Mouse (Mus musculus) hindbrain, embryonic 11.5 days (tissue): ENCODE data around the gene Degs2. TPM values are rescaled to one million over a fixed set of nuclear protein-coding genes. Genes with fewer than 3 reads are reported as not detected.
"Not testable (repeated sequence)": the region's sequence is repeated elsewhere in the genome, so short reads cannot be mapped to it uniquely, and the experiment has no call there.

Source experiments
- ATAC-seq: fragments of 200-750 bp; cut with Nextera tagmentation; 2 replicates; pipeline ENCODE4 v1.8.0; 2017; ENCODE audit warnings: mild to moderate bottlenecking, moderate TSS enrichment, moderate library complexity; ENCODE audit not compliant: low FRiP score
- DNase-seq: peaks from one replicate; pipeline ENCODE4 v3.0.0-alpha.2; 2015; ENCODE audit warnings: low spot score
- H3K27ac ChIP-seq: fragments of 300-500 bp; sonication (generic); 2 replicates; pipeline ENCODE4 v1.5.1; 2014; ENCODE audit warnings: mild to moderate bottlenecking, low read depth, low read length
- H3K27me3 ChIP-seq: fragments of 300-500 bp; sonication (generic); 2 replicates; pipeline ENCODE4 v1.6.1; 2014; ENCODE audit warnings: mild to moderate bottlenecking, low read length, moderate library complexity, mixed read lengths; ENCODE audit not compliant: control insufficient read depth, insufficient read depth
- H3K36me3 ChIP-seq: fragments of 300-500 bp; sonication (generic); 2 replicates; pipeline ENCODE4 v1.6.1; 2014; ENCODE audit warnings: mild to moderate bottlenecking, low read length, moderate library complexity, mixed read lengths; ENCODE audit not compliant: control insufficient read depth, insufficient read depth
- H3K4me1 ChIP-seq: fragments of 300-500 bp; sonication (generic); replicated peaks from 2 replicates; pipeline ENCODE4 v1.6.1; 2014; ENCODE audit warnings: low read length, mixed read lengths; ENCODE audit not compliant: control insufficient read depth, insufficient read depth
- H3K4me2 ChIP-seq: fragments of 300-500 bp; sonication (generic); replicated peaks from 2 replicates; pipeline ENCODE4 v1.6.1; 2014; ENCODE audit warnings: mild to moderate bottlenecking, low read depth, low read length
- H3K4me3 ChIP-seq: fragments of 300-500 bp; sonication (generic); 2 replicates; pipeline ENCODE4 v1.5.1; 2014; ENCODE audit warnings: low read depth, low read length
- H3K9ac ChIP-seq: fragments of 300-500 bp; sonication (generic); 2 replicates; pipeline ENCODE4 v1.6.1; 2014; ENCODE audit warnings: low read depth, low read length
- H3K9me3 ChIP-seq: fragments of 300-500 bp; sonication (generic); 2 replicates; pipeline ENCODE4 v1.6.1; 2016; ENCODE audit warnings: low read length; ENCODE audit not compliant: control insufficient read depth
- WGBS: fragments of 180-500 bp; shearing (Covaris S2); extraction: QIAGEN DNeasy Blood & Tissue Kit; methylation state at CpG from one replicate; pipeline ENCODE4 v1.1.7; 2014; 5-methylcytosine and 5-hydroxymethylcytosine counted together
- polyA plus RNA-seq: library from polyadenylated mRNA; unstranded; fragments of >200 nt; fragmentation: Nextera tagmentation; extraction: Ambion mirVana; gene quantifications from 2 replicates; pipeline ENCODE4 v1.2.1, GENCODE M21; 2014

Degs2 gene
- polyA plus RNA-seq, 1 experiment from 2014 or later, result 2.7 TPM

GRCm38 (mm10) chr12:108737838-108738237 lies 35.7 kb upstream of the Degs2 start:
- Histone ChIP-seq H3K27me3 (no peaks in the 10 kb centered on the region), H3K4me2 (no peak overlapping the region), H3K36me3 (no peaks in the 10 kb centered on the region), H3K27ac (no peak overlapping the region), H3K9ac (no peak overlapping the region), H3K4me1 (no peaks in the 10 kb centered on the region), H3K4me3 (no peak overlapping the region), H3K9me3 (no peaks in the 10 kb centered on the region)
- DNase-seq (no peak), ATAC-seq (no peak)
- WGBS, result 92% methylated on average over 7 of the region's 7 CpGs

GRCm38 (mm10) chr12:108734386-108734785 lies 32.3 kb upstream of the Degs2 start:
- H3K4me2 ChIP-seq, result no peak overlapping the region
- 91% methylated on average over 2 of the region's 2 CpGs for WGBS

GRCm38 (mm10) chr12:108723841-108724240 lies 21.7 kb upstream of the Degs2 start:
- Histone ChIP-seq H3K4me3 (no peak overlapping the region), H3K27ac (no peak overlapping the region), H3K4me1 (no peaks in the 10 kb centered on the region), H3K4me2 (no peak overlapping the region), H3K9ac (no peak overlapping the region), H3K36me3 (no peaks in the 10 kb centered on the region), H3K9me3 (no peaks in the 10 kb centered on the region), H3K27me3 (no peaks in the 10 kb centered on the region)
- ATAC-seq (no peak), DNase-seq (no peak)
- 84% methylated on average over 3 of the region's 3 CpGs for WGBS

More at GRCm38 (mm10) chr12:108734386-108734785, 32.3 kb upstream of the Degs2 start:
- Histone ChIP-seq H3K27ac (no peak overlapping the region), H3K4me1 (no peaks in the 10 kb centered on the region), H3K9me3 (no peaks in the 10 kb centered on the region), H3K27me3 (no peaks in the 10 kb centered on the region), H3K36me3 (no peaks in the 10 kb centered on the region), H3K9ac (no peak overlapping the region), H3K4me3 (no peak overlapping the region)
- DNase-seq (no peak), ATAC-seq (no peak)

- no peaks in the 10 kb centered on the region for H3K4me1 ChIP-seq
- ATAC-seq (no peak), DNase-seq (no peak)
- no peak overlapping the region for H3K27ac ChIP-seq
- no peak overlapping the region for H3K4me3 ChIP-seq
- H3K27me3 ChIP-seq, result no peaks in the 10 kb centered on the region
- 96% methylated on average over 4 of the region's 4 CpGs for WGBS
- no peak overlapping the region for H3K9ac ChIP-seq
- H3K9me3 ChIP-seq, result no peaks in the 10 kb centered on the region
- no peak overlapping the region for H3K4me2 ChIP-seq
- no peaks in the 10 kb centered on the region for H3K36me3 ChIP-seq
Observed at GRCm38 (mm10) chr12:108722464-108722863, 20.3 kb upstream of the Degs2 start.

GRCm38 (mm10) chr12:108718485-108718884 lies 16.4 kb upstream of the Degs2 start:
- no peaks in the 10 kb centered on the region for H3K4me1 ChIP-seq
- H3K4me2 ChIP-seq, result no peak overlapping the region
- no peaks in the 10 kb centered on the region for H3K36me3 ChIP-seq
- 84% methylated on average over 3 of the region's 3 CpGs for WGBS
- no peaks in the 10 kb centered on the region for H3K9me3 ChIP-seq
- no peak overlapping the region for H3K27ac ChIP-seq
- DNase-seq (no peak), ATAC-seq (no peak)
- H3K27me3 ChIP-seq, result no peaks in the 10 kb centered on the region
- no peak overlapping the region for H3K4me3 ChIP-seq
- no peak overlapping the region for H3K9ac ChIP-seq

GRCm38 (mm10) chr12:108715854-108716253 lies 13.7 kb upstream of the Degs2 start:
- DNase-seq, result no peak
- Histone ChIP-seq H3K4me2 (no peak overlapping the region), H3K9ac (no peak overlapping the region), H3K4me1 (no peaks in the 10 kb centered on the region), H3K4me3 (no peak overlapping the region), H3K27me3 (no peaks in the 10 kb centered on the region), H3K36me3 (no peaks in the 10 kb centered on the region), H3K27ac (no peak overlapping the region), H3K9me3 (no peaks in the 10 kb centered on the region)
- WGBS, result 80% methylated on average over 5 of the region's 5 CpGs
- no peak for ATAC-seq

GRCm38 (mm10) chr12:108713972-108714371 lies 11.9 kb upstream of the Degs2 start:
- not testable (repeated sequence) for H3K9me3 ChIP-seq, H3K4me1 ChIP-seq, H3K9ac ChIP-seq, H3K27ac ChIP-seq, H3K36me3 ChIP-seq, H3K4me3 ChIP-seq, H3K4me2 ChIP-seq, ATAC-seq, H3K27me3 ChIP-seq, DNase-seq
- WGBS, result 93% methylated on average over 14 of the region's 14 CpGs

- H3K4me3 ChIP-seq, result no peak overlapping the region
Observed at GRCm38 (mm10) chr12:108712481-108712880, 10.4 kb upstream of the Degs2 start.

GRCm38 (mm10) chr12:108710861-108711615 lies 8.9 kb upstream of the Degs2 start:
- no peaks in the 10 kb centered on the region for H3K36me3 ChIP-seq
- no peak overlapping the region for H3K27ac ChIP-seq
- no peaks in the 10 kb centered on the region for H3K9me3 ChIP-seq
- H3K27me3 ChIP-seq, result no peaks in the 10 kb centered on the region
- no peak for ATAC-seq
- H3K9ac ChIP-seq, result no peak overlapping the region
- 84% methylated on average over 9 of the region's 9 CpGs for WGBS
- no peak for DNase-seq
- no peaks in the 10 kb centered on the region for H3K4me1 ChIP-seq
- no peak overlapping the region for H3K4me2 ChIP-seq
- no peak overlapping the region for H3K4me3 ChIP-seq

More at GRCm38 (mm10) chr12:108712481-108712880, 10.4 kb upstream of the Degs2 start:
- Histone ChIP-seq H3K9ac (no peak overlapping the region), H3K27me3 (no peaks in the 10 kb centered on the region), H3K4me1 (no peaks in the 10 kb centered on the region), H3K4me2 (no peak overlapping the region), H3K36me3 (no peaks in the 10 kb centered on the region), H3K9me3 (no peaks in the 10 kb centered on the region), H3K27ac (no peak overlapping the region)
- WGBS, result 86% methylated on average over 4 of the region's 4 CpGs
- no peak for DNase-seq
- ATAC-seq, result no peak
